Mouse (Mus musculus) heart, adult 2 months (tissue): ENCODE measurements around the gene Lrmp.

ENCODE experiments used
- CTCF ChIP-seq: fragments of 200-600 bp; IDR thresholded peaks from 2 replicates; pipeline ENCODE4 v1.8.1; 2022; ENCODE audit warnings: antibody characterized with exemption, mild to moderate bottlenecking, moderate library complexity
- EP300 ChIP-seq: fragments of 200-500 bp; IDR thresholded peaks from 2 replicates; pipeline ENCODE4 v1.6.1; 2011; ENCODE audit warnings: low read depth, low read length, control low read depth; ENCODE audit not compliant: insufficient read depth
- POLR2A ChIP-seq: fragments of 200-500 bp; IDR thresholded peaks from 2 replicates; pipeline ENCODE4 v1.6.1; 2011; ENCODE audit warnings: mild to moderate bottlenecking, low read depth, low read length, control low read depth; ENCODE audit not compliant: insufficient read depth

GRCm38 (mm10) chr6:145135804-145136203, 20.4 kb downstream of the Lrmp start:
- TF ChIP-seq CTCF (no peak), POLR2A (no peak), EP300 (no peak)
